Mouse (Mus musculus) kidney, adult 2 months (tissue): ENCODE data around the gene Zfp825. TPM values are rescaled to one million over a fixed set of nuclear protein-coding genes. Genes with fewer than 3 reads are reported as not detected.

ENCODE experiments used
- DNase-seq: peaks from one replicate; pipeline ENCODE4 v3.0.0; 2021
- H3K27ac ChIP-seq: fragments of 200-500 bp; 2 replicates; pipeline ENCODE4 v1.5.1; 2012; ENCODE audit warnings: low read depth, low read length, control low read depth, inconsistent platforms; ENCODE audit not compliant: insufficient read depth
- H3K27me3 ChIP-seq: fragments of 200-500 bp; replicated peaks from 2 replicates; pipeline ENCODE4 v1.6.1; 2012; ENCODE audit warnings: mild to moderate bottlenecking, moderate library complexity, low read length, inconsistent platforms; ENCODE audit not compliant: control insufficient read depth, insufficient read depth
- H3K36me3 ChIP-seq: fragments of 200-500 bp; 2 replicates; pipeline ENCODE4 v1.6.1; 2012; ENCODE audit warnings: mild to moderate bottlenecking, moderate library complexity, low read length, inconsistent platforms; ENCODE audit not compliant: control insufficient read depth, insufficient read depth
- H3K4me1 ChIP-seq: fragments of 200-500 bp; 2 replicates; pipeline ENCODE4 v1.6.1; 2011; ENCODE audit warnings: low read length; ENCODE audit not compliant: control insufficient read depth, insufficient read depth
- H3K4me3 ChIP-seq: fragments of 200-500 bp; 2 replicates; pipeline ENCODE4 v1.5.1; 2011; ENCODE audit warnings: mild to moderate bottlenecking, low read depth, low read length, control low read depth; ENCODE audit not compliant: insufficient read depth
- CTCF ChIP-seq: fragments of 200-500 bp; conservative IDR thresholded peaks from 2 replicates; pipeline ENCODE4 v1.5.1; 2011; ENCODE audit warnings: low read depth, mild to moderate bottlenecking, control low read depth, low read length, moderate library complexity, mixed read lengths; ENCODE audit not compliant: insufficient read depth, insufficient read length
- POLR2A ChIP-seq: fragments of 200-500 bp; IDR thresholded peaks from one replicate; pipeline ENCODE4 v1.6.1; 2011; ENCODE audit warnings: low read depth, low read length, control low read depth
- WGBS: fragments of 180-500 bp; shearing (Covaris S2); methylation state at CpG from one replicate; pipeline ENCODE4 v1.1.7; 2018; 5-methylcytosine and 5-hydroxymethylcytosine counted together
- polyA plus RNA-seq: library from polyadenylated mRNA; depleted of rRNA; stranded (reverse); fragments of >200 nt; gene quantifications from 2 replicates; pipeline ENCODE4 v1.2.3, GENCODE M21; 2012; rRNA removed

The Zfp825 gene
- polyA plus RNA-seq, 1 experiment: 1.7 TPM

GRCm38 (mm10) chr13:74439895-74440294 is 53.9 kb downstream of the Zfp825 start:
- Histone ChIP-seq H3K27me3 (no peaks in the 10 kb centered on the region), H3K27ac (no peak overlapping the region), H3K4me3 (no peak overlapping the region), H3K36me3 (peaks cover 2% of the 10 kb centered on the region; the same call in 1 of the 2 replicates), H3K4me1 (no peaks in the 10 kb centered on the region)
- whole genome bisulfite sequencing: 27% methylated on average over 19 of the region's 19 CpGs
- TF ChIP-seq POLR2A (no peak), CTCF (no peak)
- DNase-seq: no peak

Other genes starting within 250 kb of the Zfp825 start
- gene Ahrr, start 201.7 kb downstream of the Zfp825 start, polyA plus RNA-seq: 0.55 and 0.65 TPM in 2 replicates
- gene Pdcd6, start 176.4 kb downstream of the Zfp825 start, polyA plus RNA-seq: 118 and 136 TPM in 2 replicates
- gene Sdha, start 143.7 kb downstream of the Zfp825 start, polyA plus RNA-seq: 445 and 517 TPM in 2 replicates
- gene Ccdc127, start 143.7 kb downstream of the Zfp825 start, polyA plus RNA-seq: 3.9 and 4.5 TPM in 2 replicates
- 1.6 and 2.0 TPM in 2 replicates for gene Lrrc14b, start 130.0 kb downstream of the Zfp825 start, polyA plus RNA-seq
- 0.26 and 0.47 TPM in 2 replicates for gene Zfp72, start 103.2 kb downstream of the Zfp825 start, polyA plus RNA-seq
- 92.8 and 142 TPM in 2 replicates for gene Ftl1-ps1, start 94.3 kb downstream of the Zfp825 start, polyA plus RNA-seq
- gene Erap1, start 145.6 kb upstream of the Zfp825 start, polyA plus RNA-seq: 11.0 and 13.3 TPM in 2 replicates